Mouse (Mus musculus) embryo, embryonic 10.5 days (tissue): ENCODE measurements around the gene Ppm1l.

Experiments
- DNase-seq: peaks from one replicate; pipeline ENCODE4 v3.0.0-alpha.2; 2015; ENCODE audit warnings: low spot score

The Ppm1l gene

DNA sequence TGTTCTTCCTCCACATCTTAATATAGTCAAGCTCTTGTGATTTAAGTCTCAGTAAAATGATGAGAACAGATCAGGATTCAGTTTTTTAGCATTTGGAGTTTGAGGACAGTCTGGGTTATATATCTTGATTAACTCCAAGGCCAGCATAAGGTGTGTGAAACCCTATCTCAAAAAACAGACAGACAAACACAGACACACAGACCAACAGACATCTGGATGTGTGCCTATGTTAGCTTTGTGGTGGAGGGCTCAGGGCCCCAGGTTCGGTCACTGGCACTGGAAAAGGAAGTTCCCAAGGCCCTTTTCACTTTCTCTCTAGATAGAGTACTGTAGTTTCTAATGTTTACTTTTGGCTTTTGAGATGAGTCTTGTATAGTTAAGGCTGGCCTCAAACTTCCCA is 23.8 kb downstream of the Ppm1l start:
- DNase-seq = no peak

DNA sequence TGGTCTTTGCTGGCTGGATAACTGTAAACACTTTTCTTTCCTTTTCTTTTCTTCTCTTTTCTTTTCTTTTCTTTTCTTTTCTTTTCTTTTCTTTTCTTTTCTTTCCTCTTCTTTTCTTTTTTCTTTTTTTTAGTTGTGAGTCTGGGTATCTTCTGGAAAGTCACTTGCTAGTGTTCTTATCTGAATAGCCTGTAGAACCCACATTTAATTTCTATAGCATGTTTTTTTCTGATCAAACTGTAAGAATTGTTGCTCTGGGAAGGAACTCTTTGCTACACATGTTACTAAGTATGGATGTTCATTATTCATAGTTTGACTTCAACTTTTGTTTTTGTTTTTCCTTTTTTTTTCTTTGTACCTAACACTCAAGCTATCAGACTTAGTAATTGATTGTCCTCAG is 24.3 kb downstream of the Ppm1l start:
- no peak for DNase-seq

DNA sequence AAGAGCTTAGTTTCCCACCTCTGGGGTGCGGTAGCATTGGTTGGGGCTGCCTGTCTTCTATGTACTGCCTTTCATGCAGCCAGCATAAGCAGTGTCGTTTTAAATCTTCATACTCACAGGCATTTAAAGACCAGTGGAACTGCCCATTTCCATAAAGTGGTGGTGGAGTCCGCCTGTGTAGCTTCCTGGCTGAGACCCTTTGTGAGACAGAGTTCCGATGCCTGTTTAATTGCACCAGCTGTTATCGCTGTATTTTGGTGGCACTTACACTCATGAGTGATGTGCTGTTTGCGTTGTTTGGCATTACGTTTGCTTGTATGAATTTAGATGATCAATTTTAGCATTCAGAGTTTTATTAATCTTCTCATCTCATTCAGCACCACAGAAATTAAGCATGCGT is 24.9 kb downstream of the Ppm1l start:
- DNase-seq = no peak

DNA sequence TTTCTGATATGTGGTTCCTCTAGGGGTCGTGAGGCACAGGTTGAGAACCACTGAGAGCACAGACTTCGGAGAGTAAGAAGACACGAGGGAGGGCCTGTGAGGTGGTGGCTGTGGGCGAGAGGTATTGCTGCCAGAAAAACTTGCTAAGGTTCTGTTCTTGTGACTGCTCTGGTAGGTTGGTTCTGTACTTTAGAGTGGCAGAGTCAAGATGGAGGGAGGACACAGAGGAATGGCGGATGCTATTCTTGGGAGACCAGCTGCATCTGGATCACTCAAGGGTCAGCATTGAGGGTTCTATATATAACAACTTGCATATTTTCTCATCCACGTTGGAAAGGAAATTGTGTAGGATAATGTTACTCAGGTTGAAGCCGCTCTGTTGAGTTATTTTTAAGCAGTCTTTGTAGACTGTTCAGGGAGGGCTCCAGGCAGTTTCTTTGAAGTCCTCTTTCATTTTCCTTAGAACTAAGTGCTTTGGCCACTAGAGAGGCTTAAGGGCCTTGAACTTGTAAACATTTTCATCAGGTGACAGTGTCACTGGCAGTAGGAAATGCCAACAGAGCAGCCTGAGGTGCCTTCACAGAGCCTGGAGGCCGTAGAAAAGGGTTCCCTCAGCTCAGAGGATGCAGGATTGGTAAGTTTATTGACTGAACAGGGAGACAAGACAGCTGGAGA is 25.7 kb downstream of the Ppm1l start:
- no peak for DNase-seq

DNA sequence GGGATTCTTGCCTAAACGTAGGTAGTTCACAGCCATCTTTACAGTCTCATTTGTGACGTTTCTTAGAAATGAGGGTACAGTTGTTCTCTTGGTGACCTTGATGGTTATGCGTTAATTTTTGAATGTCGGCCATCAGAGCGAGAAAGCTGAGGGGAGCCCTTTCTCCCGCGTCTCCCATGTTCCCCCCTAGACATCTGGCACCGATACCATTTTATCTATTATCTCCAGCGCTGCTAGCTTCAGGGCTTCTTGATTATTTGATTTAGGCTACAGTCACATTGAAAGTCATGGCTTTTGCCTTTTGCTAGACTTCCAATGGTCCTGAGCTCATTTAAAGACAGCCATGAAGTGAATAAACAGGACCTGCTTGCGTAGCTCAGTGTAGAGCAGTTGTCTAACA is 26.5 kb downstream of the Ppm1l start:
- DNase-seq = no peak

DNA sequence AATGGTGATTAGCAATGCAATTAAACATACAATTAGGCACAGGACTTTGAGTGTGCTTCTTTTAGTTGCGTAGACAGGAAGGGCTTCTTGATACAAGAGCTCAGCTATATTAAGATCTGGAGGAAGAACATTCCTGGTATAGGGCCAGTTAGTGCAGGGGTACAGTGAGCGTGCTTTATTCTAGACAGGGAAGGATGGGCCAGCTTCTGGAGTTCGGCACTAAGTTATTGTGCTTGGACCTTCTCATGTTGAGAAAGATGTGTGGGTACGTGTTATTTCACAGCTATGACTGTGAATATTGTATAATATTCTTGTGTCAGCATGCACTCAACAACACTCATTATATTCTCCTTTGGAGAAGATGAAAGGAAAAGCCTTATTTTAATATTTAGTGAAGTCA is 29.9 kb downstream of the Ppm1l start:
- DNase-seq = no peak

DNA sequence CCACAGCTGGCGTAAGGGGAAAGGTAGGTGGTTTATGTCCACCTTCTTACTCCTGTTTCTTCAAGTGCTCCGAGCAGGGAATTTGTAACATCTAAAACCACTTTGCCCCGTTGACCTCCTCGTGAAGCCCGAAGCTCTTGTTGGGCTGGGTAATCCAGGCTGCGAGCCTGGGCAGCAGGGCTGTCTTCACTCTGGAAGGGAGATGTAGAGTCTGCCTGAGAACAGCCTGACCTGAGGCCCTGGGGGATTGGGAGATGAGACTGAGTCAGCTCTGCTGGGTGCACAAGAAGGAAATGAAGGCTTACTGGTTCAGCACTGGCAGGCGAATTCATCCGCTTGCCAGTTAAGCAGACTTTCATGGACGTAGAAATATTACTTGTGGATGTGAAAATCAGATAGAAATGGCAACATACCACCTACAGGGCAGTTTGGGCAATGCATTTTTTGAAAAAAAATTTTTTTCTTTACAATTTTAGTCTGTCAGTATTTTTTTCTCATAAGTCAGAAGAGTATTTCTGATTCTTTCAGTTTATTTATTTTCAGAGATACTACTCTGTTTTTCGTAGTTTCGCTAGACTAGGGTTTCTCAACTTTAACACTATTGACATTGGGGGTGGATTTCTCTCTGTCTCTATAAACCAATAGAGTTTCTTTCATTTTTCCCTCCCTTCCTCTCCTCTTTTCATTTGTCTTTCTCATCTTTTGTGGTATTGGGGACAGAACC is 31.7 kb downstream of the Ppm1l start:
- DNase-seq = no peak

DNA sequence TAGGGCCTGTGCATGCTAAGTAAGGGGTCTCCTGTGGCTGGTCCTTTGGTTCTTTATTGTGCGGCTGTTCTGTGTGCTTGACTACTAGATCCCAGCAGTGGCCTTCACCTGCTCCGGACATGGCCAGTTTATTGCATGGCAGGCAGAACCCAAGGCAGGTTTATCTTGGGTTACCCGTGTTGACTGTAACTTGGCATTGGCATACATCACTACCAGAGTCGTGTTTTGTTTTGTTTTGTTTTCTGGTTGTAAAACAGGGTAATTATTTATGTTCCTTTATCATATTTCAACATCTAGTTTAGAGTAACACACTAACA is 32.2 kb downstream of the Ppm1l start:
- DNase-seq = no peak

DNA sequence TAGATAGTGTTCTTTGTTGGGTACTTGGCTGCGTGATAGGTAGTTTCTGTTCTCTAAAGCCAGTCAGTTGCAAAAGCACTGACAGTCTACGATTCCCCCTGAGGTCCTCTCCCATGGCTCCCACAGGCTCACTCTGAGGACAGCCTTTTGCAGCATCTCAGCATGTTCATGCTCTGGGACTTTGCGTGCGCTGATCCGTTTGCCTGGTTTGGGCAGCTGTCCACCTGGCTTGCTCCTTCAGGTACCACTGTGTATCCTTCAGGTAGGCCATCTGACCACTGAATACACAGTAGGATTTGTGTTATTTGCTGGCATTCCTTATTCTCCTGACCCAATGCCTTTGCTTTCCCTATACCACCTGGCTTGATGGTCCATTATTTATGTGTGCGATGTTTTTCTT is 33.3 kb downstream of the Ppm1l start:
- no peak for DNase-seq

DNA sequence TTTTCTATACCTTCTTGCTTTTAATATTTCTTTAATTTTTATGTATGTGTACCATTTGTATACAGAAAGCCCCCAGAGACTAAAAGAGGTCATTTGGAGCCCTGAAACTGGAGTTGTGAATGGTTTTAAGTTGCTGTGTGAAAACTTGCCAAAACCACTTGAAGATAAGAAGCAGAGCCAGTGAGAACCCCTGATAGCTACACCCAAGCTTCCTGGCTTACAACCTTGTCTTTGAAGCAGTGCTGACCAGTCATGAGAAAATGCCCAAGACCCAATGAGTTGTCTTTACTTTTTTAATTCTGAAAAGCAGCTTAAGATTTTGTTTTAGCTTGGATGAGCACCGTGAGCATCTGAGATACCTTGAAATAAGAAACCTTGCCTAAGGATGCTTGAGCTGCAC is 35.5 kb downstream of the Ppm1l start:
- DNase-seq = no peak

DNA sequence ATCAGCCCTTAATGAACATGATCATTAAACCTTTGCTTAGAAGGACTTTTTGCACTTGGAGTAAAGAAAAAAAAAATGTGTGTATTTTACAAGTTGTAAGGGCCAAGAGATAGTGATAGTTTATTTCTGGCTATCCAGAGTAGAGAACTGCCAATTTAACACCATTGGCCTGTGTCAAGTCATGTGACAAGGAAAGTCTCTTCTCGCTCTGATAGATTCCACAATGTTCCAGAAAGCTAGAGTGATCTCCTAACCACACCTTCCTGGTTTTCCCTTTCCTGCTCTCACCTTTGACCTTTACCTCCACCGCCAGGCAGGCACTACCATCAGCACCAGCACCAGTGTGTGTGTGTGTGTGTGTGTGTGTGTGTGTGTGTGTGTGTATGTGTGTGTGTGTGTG is 38.0 kb downstream of the Ppm1l start:
- DNase-seq = no peak

DNA sequence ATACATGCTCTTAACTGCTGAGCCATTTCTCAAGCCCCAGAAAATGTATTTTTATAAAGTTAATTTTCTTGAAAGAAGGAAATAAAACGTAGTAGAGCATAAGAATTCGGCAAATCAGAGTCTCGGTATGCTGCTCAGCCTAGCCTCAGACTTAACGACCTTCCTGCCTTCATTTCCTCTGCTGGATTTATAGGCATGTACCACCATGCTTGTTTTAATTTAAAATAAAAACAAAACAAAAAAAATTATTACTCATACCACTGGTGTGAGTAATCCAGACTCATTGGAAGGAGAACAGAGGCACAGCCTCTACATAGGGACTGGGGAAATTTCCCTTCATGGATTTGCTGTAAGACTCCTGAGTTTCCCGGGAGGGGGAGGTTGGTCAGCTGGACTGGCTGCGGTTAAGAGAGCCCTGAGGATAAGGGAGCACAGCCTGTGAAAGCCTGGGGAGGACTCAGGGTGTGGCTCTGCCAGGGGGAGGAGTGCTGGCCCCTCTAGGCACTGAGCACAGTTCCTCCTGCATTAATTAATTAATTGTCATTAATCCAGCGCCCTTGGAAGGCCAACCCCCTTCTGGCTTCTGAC is 39.5 kb downstream of the Ppm1l start:
- DNase-seq = no peak

DNA sequence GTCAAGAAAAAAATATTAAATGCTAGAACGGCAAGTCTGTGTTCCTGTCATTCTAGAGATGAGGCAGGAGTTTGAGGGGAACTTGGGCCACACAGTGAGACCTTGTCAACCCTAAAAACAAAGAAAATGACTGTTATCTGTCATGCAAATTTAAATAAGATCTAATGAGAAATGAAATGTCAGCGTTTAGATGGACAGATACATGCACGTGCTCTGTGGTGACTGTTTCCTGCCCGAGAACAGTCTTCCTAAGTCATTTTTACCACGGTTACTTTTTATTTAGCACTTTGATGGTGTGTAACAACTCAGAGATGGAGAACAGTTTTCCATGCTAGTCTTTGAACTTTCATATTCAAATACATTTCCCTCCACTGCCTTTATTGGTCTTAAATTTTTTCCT is 40.1 kb downstream of the Ppm1l start:
- no peak for DNase-seq

DNA sequence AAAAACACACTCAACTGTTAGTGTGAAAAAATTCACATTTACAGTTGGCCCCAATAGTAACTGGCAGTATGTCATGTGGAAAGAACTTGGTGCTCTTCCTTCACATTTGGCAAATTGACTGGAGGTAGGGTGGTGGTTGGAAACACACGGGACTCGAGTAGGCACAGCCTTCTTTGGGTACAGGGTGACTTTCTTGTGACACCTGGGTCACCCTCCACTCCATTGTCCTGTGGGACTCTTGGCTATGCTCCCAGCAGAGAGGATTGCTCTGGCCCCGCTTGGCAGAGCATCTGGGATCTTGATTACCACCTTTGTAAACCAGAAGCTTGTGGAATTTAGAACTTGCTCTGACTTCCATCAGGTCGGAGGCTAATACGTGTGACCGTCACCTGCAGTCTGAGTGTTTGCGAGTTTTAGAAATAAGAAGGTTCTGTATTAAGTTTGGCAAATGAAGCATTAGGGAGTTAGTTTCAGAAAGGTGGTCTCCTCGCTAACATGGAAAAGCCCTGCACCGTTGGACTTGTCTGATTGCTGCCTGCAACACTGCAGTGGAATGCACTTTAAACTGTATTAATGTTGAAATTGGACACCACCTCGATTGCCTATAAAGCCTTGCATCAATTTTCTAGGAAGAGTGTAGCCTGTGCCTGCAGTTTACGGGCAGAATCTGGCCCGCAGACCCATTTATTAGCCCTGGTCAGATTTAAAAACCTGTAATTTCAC is 41.4 kb downstream of the Ppm1l start:
- no peak for DNase-seq

DNA sequence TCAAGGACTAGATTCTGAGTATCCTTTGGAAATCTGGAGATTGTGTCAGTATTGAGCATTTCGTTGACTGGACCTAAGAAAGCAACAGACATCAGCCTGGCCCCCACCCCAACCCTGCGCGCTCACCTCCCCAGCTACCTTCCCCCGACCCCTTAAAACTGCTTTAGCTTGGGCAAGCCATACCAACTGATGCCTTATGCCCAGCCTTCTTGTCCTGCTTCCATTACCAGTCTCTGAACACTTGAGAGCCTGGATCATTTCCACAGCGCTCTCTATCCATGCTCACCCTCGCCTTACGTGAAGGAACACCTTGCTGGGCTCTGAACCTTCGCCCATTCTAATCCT is 41.9 kb downstream of the Ppm1l start:
- DNase-seq = no peak

DNA sequence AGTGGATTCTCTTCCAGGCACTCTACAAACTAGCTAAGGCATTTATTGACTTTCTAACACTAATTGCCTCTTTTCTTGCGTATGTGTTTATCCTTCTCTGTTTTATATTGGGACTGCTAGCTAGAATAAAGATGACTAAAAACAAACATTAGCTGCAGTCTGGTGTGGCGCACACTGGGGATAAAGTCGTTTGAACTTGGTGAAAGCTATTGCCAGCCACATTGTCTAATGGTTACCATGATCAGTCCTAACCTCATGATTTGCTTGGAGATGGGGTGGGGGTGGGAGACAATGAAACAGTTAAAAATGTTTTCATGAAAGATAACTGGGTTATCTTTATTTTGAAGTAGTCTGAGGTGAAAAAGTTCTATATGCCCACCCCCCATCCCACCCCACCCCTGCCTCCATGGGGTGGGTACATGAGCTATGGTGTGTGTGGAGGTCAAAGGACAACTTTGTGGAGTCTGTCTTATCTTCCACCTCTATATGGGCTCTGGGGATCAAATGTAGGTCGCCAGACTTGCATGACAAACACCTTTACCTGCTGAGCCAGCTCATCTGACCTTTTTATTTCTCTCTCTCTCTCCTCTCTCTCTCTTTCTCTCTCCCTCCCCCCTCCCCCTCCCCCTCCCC is 43.7 kb downstream of the Ppm1l start:
- DNase-seq = no peak

DNA sequence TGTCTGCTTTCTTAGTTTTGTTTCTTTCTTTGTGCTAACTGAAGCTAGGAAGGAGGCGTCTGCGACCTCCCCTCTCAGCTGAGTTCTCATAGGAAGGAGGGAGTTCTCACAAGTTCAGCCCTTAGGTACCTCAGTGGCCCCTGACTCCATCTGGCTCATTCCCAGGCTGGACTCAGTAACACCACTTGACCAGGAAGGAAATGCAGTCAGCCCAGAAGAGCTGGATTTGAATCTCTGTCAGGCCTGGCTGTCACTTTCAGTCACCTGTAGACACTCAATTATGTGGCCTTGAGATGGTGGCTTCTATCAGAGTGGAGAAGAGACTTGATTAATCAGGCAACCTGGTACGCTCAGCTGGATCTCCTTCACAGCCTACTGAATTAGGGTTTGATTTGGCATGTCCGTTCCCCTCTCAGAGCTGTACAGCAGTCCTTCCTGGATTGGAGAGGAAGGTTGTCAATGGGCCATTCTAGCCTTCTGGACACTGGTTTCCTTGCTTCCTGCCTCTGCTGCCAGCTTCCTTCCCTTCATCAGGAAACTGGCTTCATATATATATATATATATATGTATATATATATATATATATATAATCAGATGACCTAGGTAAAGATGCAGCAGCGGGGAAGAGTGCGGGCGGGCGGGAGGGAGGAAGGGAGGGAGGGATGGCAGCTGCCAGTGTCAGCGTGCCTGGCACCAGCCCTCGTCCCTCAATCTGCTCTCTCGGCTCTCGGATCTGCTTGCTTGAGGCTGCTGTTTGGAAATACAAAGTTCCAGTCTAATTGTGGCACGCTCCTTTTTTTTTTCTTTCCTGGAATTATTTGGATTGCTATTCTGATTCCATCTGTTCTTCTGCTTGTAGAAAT is 45.1 kb downstream of the Ppm1l start:
- DNase-seq = no peak

DNA sequence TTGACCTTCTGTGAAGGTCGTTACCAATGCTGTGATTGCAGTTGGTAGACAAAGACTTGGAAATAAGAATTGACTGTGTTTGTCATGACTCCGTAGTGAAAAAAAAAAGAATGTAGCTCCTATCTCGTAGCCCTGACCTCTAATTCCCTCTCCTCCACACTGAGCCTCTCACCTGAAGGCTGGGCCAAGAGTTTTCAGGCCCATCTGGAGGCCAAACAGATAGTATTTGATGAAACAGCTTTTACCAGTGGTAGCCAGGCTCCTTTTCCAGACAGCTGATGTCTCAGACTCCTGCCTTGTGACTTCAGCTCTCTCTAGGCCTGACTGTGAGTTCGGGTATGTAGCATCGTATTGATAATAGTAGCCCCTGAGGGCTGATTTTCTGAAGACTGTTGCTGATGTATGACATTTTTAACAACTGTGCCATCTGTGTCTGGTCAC is 45.7 kb downstream of the Ppm1l start:
- no peak for DNase-seq

DNA sequence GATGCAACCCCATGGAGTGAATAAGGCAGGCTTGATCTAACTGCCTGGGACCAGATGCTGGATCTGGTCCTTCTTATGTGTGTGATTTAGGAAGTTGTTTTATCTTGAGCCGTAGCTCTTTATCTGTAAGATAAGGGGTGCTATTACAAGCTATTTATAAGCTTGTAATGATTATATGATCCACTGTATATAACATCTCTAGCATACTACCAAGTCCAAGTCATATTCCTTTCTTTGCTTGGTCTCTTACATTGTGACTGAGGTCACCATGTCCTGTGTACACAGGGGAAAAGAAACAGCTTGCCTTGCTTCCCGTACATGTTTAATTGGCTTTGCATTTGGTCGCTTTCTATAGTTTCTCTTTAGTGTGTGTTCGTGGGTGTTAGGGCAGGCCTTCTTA is 46.2 kb downstream of the Ppm1l start:
- DNase-seq = no peak

DNA sequence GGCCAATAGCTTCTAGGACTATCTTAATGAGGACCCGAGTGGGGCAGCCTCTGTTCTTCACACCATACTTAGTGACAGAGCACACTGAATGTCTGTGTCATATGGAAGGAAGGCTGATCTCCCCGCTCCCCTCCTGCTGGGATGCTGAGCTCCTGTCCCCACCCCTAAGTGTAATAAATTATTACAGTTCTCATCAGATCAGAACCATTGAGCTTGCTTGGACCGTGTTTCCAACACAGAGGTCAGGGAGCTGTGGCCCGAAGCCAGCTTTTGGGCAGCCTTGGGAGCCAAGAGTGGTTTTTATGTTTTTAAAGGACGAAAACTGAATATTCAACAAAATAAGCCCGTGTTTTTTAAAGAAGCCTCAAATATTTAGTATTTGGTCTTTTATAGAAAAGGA is 47.5 kb downstream of the Ppm1l start:
- no peak for DNase-seq

DNA sequence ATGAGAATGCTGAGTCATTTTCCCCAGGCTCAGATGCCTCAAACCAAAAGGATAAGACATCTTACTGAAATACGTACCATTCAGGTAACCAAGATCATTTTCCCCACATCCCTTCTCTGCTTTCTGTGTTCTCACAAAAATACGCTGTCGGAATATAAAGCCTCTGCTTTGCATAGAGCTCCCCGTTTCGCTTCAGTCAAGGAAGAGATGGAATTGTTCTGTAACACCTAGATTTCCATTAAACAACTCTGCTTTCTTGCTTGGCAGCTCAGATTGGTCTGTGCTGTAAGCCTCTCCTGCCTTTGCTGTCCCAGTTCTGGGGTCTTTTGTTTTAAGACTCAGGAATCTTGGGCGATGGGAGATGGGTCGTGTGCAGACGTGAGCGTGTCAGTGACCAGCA is 51.3 kb downstream of the Ppm1l start:
- DNase-seq = no peak

DNA sequence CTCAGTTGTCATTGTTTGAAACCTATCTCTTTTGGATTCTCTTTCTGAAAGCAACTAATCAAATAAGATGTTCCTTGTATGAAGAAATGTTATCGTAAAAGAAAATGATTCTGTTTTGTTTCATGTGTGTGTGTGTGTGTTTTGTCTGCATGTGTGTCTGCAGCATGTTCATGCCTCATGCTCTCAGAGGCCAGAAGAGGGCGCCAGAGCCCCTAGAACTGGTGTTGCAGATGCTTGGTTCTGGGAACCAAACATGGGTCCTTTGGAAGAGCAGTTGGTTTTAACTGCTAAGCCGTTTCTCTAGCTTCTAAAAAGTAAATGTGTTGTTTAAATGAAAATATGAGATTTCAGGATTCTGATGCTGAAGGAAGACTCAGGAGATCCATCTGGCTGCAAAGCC is 56.1 kb downstream of the Ppm1l start:
- no peak for DNase-seq
